Mouse (Mus musculus): ENCODE data around the gene Sgo2a.

DNA sequence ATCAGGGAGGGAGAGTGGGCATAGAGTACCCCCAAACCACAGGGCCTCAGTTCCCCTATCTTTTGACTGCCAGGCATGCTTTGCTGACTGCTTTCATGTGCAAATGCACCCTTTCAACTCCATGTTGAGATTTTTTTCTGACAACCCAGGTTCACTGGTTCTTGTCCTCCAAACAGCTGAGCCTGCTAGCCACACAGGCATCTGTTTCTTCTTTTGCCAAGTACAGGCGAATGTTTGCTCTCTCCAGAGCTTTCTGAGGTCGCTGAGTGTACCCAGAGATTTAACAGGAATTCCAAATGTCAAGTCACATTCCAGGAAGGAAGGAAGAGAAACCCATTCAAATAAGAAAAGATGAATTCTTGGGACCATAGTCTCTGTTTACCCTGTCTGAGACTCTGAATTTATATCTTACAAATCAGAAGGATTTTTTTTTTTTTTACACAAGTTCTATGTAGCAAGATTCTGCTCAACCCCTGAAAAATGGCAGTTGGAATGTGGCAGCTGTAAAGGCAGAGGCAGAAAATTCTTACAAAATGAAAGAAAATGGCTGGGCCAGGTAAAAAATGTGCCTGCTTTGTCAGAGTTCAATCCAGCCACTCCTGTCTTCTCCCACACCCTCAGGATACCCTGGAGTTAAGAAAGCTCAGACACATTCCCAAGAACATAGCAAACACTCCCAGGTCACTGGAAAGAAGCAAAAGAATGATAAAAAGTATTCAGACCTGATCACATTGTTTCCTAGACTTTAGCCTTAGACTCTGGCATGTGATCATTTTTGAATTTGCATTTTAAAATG lies 48.0 kb upstream of the Sgo2a start:
- TF ChIP-seq CTCF (IDR thresholded peaks at IDR 0.05; ENCODE audit: control insufficient read depth, insufficient read depth, insufficient read length) (no peak), MAX (IDR thresholded peaks at IDR 0.05) (no peak), MYOD1 (IDR thresholded peaks at IDR 0.05; ENCODE audit: control insufficient read depth, insufficient read length, low read depth) (no peak), MYOG (IDR thresholded peaks at IDR 0.05; ENCODE audit: control insufficient read depth, extremely low read depth, insufficient read length) (no peak), USF1 (IDR thresholded peaks at IDR 0.05; ENCODE audit: low read depth) (no peak)

Measured in C2C12 (cell line).